11 mouse cellular contexts compared by ENCODE assay signal in the genomic region with DNA sequence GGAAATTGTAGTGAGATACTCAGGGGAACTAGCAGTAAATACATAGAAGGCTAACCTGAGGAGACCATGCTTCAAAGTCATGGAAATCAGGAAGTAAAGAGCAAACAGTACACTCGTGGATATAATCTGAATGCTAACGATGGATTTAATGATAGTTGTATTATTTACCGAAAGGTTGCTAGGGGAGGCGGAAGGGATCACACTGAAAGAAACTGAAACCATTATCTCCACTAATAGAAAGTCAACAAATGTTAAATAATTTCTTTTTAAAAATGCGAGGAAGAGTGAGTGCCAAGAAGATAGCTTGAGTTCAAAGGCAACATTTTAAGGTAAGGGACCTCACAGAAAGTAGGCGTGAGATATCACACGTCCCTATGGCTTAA.
DNase-seq lines count a peak whose midpoint lies in the region; ATAC-seq lines count a peak whose summit lies in the region.
"Had no signal": no experiment of that assay in that cellular context is flagged by ENCODE, and none has a peak within 500 bp of the region (broad histone marks: within the 10 kb centered on the region; RNA-seq: fewer than 3 reads in every experiment).

No protein-coding gene starts in this region.

- no peaks in the 10 kb centered on the region for H3K9me3 ChIP-seq in hindbrain, embryonic 13.5 days
- no peaks in the 10 kb centered on the region for H3K9me3 ChIP-seq in hindbrain, embryonic 10.5 days
- H3K9me3 ChIP-seq in embryonic facial prominence, embryonic 10.5 days = no peaks in the 10 kb centered on the region
- no peaks in the 10 kb centered on the region for H3K9me3 ChIP-seq in forebrain, embryonic 15.5 days
- no peaks in the 10 kb centered on the region for H3K9me3 ChIP-seq in midbrain, embryonic 10.5 days (replicated peaks)

- H3K4me3 ChIP-seq in hindbrain, embryonic 13.5 days = no peak overlapping the region
- no peak overlapping the region for H3K4me3 ChIP-seq in hindbrain, embryonic 10.5 days
- H3K4me3 ChIP-seq in embryonic facial prominence, embryonic 10.5 days = peak overlapping the region; percentile 25
- H3K4me3 ChIP-seq in forebrain, embryonic 15.5 days = peak overlapping the region; percentile 19
- peak overlapping the region; percentile 38; the same call in 1 of the 2 replicates for H3K4me3 ChIP-seq in midbrain, embryonic 10.5 days
- H3K4me3 ChIP-seq: erythroblast, embryonic 14.5 days had no signal

- ATAC-seq in hindbrain, embryonic 13.5 days (ENCODE audit: low FRiP score) = no peak
- ATAC-seq in forebrain, embryonic 15.5 days (replicated peaks) = no peak
- no peak for ATAC-seq in inflammation-experienced regulatory T-cells, adult 6 months
- ATAC-seq: activated CD4-positive, CD25-positive, alpha-beta regulatory T cell, adult 4 months had no signal

- no peak overlapping the region for H3K27ac ChIP-seq in hindbrain, embryonic 13.5 days
- H3K27ac ChIP-seq in hindbrain, embryonic 10.5 days = no peak overlapping the region
- no peak overlapping the region for H3K27ac ChIP-seq in embryonic facial prominence, embryonic 10.5 days (replicated peaks)
- no peak overlapping the region for H3K27ac ChIP-seq in forebrain, embryonic 15.5 days (replicated peaks)
- H3K27ac ChIP-seq in midbrain, embryonic 10.5 days (replicated peaks) = no peak overlapping the region
- H3K27ac ChIP-seq: liver, embryonic 14.5 days had no signal

- 63% methylated on average over 7 of the region's 7 CpGs for WGBS in hindbrain, embryonic 13.5 days
- WGBS in hindbrain, embryonic 10.5 days = 65% methylated on average over 7 of the region's 7 CpGs
- WGBS in embryonic facial prominence, embryonic 10.5 days = 66% methylated on average over 7 of the region's 7 CpGs
- 26% methylated on average over 7 of the region's 7 CpGs for WGBS in forebrain, embryonic 15.5 days
- WGBS in midbrain, embryonic 10.5 days = 64% methylated on average over 7 of the region's 7 CpGs

- no peaks in the 10 kb centered on the region for H3K4me1 ChIP-seq in hindbrain, embryonic 13.5 days (replicated peaks)
- peaks cover 7% of the 10 kb centered on the region; the same call in 1 of the 2 replicates for H3K4me1 ChIP-seq in hindbrain, embryonic 10.5 days (replicated peaks)
- peaks cover 14% of the 10 kb centered on the region for H3K4me1 ChIP-seq in embryonic facial prominence, embryonic 10.5 days
- peaks cover 13% of the 10 kb centered on the region for H3K4me1 ChIP-seq in forebrain, embryonic 15.5 days
- H3K4me1 ChIP-seq in midbrain, embryonic 10.5 days = peaks cover 13% of the 10 kb centered on the region

- H3K27me3 ChIP-seq in hindbrain, embryonic 13.5 days = 0 out of 2 replicates have a peak, but pooled peaks cover 9% of the 10 kb centered on the region
- no peaks in the 10 kb centered on the region for H3K27me3 ChIP-seq in hindbrain, embryonic 10.5 days (ENCODE audit: insufficient read depth, poor library complexity, severe bottlenecking)
- H3K27me3 ChIP-seq in embryonic facial prominence, embryonic 10.5 days (replicated peaks; ENCODE audit: low read depth, poor library complexity, severe bottlenecking) = no peaks in the 10 kb centered on the region
- H3K27me3 ChIP-seq in forebrain, embryonic 15.5 days = 0 out of 2 replicates have a peak, but pooled peaks cover 6% of the 10 kb centered on the region
- no peaks in the 10 kb centered on the region for H3K27me3 ChIP-seq in midbrain, embryonic 10.5 days (ENCODE audit: low read depth, poor library complexity, severe bottlenecking)

- peak overlapping the region; percentile 42 for H3K4me2 ChIP-seq in hindbrain, embryonic 13.5 days
- H3K4me2 ChIP-seq in forebrain, embryonic 15.5 days (replicated peaks) = peak overlapping the region; percentile 44

- H3K9ac ChIP-seq in hindbrain, embryonic 13.5 days = no peak overlapping the region
- 0 out of 2 replicates have a peak overlapping the region, but pooled peaks have one; percentile 7 for H3K9ac ChIP-seq in forebrain, embryonic 15.5 days (replicated peaks)
- H3K9ac ChIP-seq: liver, embryonic 14.5 days had no signal

- H3K36me3 ChIP-seq in hindbrain, embryonic 13.5 days = no peaks in the 10 kb centered on the region
- no peaks in the 10 kb centered on the region for H3K36me3 ChIP-seq in hindbrain, embryonic 10.5 days
- no peaks in the 10 kb centered on the region for H3K36me3 ChIP-seq in embryonic facial prominence, embryonic 10.5 days (replicated peaks)
- no peaks in the 10 kb centered on the region for H3K36me3 ChIP-seq in forebrain, embryonic 15.5 days
- no peaks in the 10 kb centered on the region for H3K36me3 ChIP-seq in midbrain, embryonic 10.5 days

- no peak for DNase-seq in hindbrain, embryonic 10.5 days (ENCODE audit: low spot score)
- DNase-seq in embryonic facial prominence, embryonic 10.5 days (ENCODE audit: low spot score) = no peak
- no peak for DNase-seq in midbrain, embryonic 10.5 days (ENCODE audit: low spot score)
- no peak for DNase-seq in adrenal gland, adult 8-10 months
- no peak for DNase-seq in right cerebral cortex, postnatal 4 days

Comparison
In these comparisons a context has a peak if more than half of its experiments do, and no peak if none do; other contexts are left out.
1. H3K4me3 ChIP-seq: peak in embryonic facial prominence, embryonic 10.5 days (single experiment), forebrain, embryonic 15.5 days (single experiment) and midbrain, embryonic 10.5 days (single experiment); none in hindbrain, embryonic 13.5 days (single experiment) and hindbrain, embryonic 10.5 days (single experiment).